Mouse (Mus musculus) lung, embryonic 16.5 days (tissue): ENCODE data around the gene Alox12b. TPM values are rescaled to one million over a fixed set of nuclear protein-coding genes. Genes with fewer than 3 reads are reported as not detected.

Source experiments
- ATAC-seq: fragments of 200-750 bp; cut with Nextera tagmentation; 2 replicates; pipeline ENCODE4 v1.8.0; 2017; ENCODE audit warnings: low read depth, mild to moderate bottlenecking, moderate library complexity
- H3K27ac ChIP-seq: fragments of 300-500 bp; sonication (generic); 2 replicates; pipeline ENCODE4 v1.5.1; 2014; ENCODE audit warnings: mild to moderate bottlenecking, control low read depth, low read length
- H3K27me3 ChIP-seq: fragments of 300-500 bp; sonication (generic); 2 replicates; pipeline ENCODE4 v1.6.1; 2014; ENCODE audit warnings: low read depth, low read length, mixed read lengths; ENCODE audit not compliant: control insufficient read depth, insufficient read depth
- H3K36me3 ChIP-seq: fragments of 300-500 bp; sonication (generic); 2 replicates; pipeline ENCODE4 v1.6.1; 2014; ENCODE audit warnings: low read length; ENCODE audit not compliant: control insufficient read depth, insufficient read depth
- H3K4me1 ChIP-seq: fragments of 300-500 bp; sonication (generic); replicated peaks from 2 replicates; pipeline ENCODE4 v1.6.1; 2014; ENCODE audit warnings: low read length, mixed read lengths; ENCODE audit not compliant: control insufficient read depth, insufficient read depth
- H3K4me2 ChIP-seq: fragments of 300-500 bp; sonication (generic); 2 replicates; pipeline ENCODE4 v1.6.1; 2014; ENCODE audit warnings: low read depth, low read length, control low read depth
- H3K4me3 ChIP-seq: fragments of 300-500 bp; sonication (generic); 2 replicates; pipeline ENCODE4 v1.5.1; 2014; ENCODE audit warnings: mild to moderate bottlenecking, low read length, control low read depth
- H3K9ac ChIP-seq: fragments of 300-500 bp; sonication (generic); 2 replicates; pipeline ENCODE4 v1.6.1; 2014; ENCODE audit warnings: low read length, control low read depth
- H3K9me3 ChIP-seq: fragments of 300-500 bp; sonication (generic); 2 replicates; pipeline ENCODE4 v1.6.1; 2016; ENCODE audit warnings: low read length; ENCODE audit not compliant: control insufficient read depth
- WGBS: fragments of 180-500 bp; shearing (Covaris S2); extraction: QIAGEN DNeasy Blood & Tissue Kit; methylation state at CpG from one replicate; pipeline ENCODE4 v1.1.7; 2014; 5-methylcytosine and 5-hydroxymethylcytosine counted together
- polyA plus RNA-seq: library from polyadenylated mRNA; unstranded; fragments of >200 nt; fragmentation: Nextera tagmentation; extraction: Ambion mirVana; gene quantifications from 2 replicates; pipeline ENCODE4 v1.2.1, GENCODE M21; 2015

The Alox12b gene
- polyA plus RNA-seq, 1 experiment from 2014 or later: not detected

DNA sequence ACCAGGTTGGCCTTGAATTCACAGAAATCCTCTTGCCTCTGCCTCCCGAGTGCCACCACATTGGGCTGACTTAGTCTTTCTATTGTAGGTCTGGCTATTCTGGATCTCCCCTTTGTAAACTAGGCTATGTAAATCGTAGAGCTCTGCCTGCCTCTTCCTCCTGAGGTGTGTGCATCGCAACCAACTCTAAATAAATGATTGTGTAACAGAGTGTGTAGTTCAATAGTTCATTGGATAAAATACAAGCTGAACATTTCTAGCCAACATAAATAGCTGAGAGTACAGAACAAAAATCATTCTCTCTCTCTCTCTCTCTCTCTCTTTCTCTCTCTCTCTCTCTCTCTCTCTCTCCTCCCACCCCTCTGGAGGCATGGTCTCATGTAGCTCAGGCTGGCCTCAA, 42.2 kb upstream of the Alox12b start:
- no peak for ATAC-seq
- Histone ChIP-seq H3K4me1 (peaks cover 17% of the 10 kb centered on the region), H3K27me3 (no peaks in the 10 kb centered on the region), H3K4me2 (no peak overlapping the region), H3K36me3 (peaks cover under 1% of the 10 kb centered on the region; the same call in 1 of the 2 replicates), H3K4me3 (no peak overlapping the region), H3K27ac (no peak overlapping the region), H3K9ac (no peak overlapping the region), H3K9me3 (no peaks in the 10 kb centered on the region)
- 74% methylated on average over 3 of the region's 3 CpGs for WGBS

DNA sequence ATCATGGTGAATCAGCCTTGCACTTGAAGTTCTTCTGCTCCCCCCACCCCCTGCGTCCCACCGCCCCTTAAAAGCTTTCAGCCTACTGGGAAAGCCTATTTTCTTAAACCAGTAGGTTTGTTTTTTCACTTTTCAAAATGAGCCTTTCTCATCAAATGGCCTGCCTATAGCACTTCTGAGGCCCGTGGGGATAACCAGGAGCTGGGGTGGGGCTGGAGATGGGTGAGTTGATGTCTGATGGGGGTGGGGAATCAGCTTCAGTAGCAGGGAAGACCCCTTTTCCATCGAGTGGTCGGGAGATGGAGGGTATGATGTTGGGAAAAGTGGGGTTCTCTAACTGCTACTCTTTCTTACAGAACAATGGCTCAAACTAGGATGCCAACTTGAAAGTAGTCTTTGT, 39.9 kb upstream of the Alox12b start:
- no peaks in the 10 kb centered on the region for H3K27me3 ChIP-seq
- H3K9ac ChIP-seq: no peak overlapping the region
- peaks cover 23% of the 10 kb centered on the region for H3K4me1 ChIP-seq
- H3K27ac ChIP-seq: no peak overlapping the region
- no peaks in the 10 kb centered on the region for H3K36me3 ChIP-seq
- WGBS: 50% methylated on average over 5 of the region's 5 CpGs
- H3K4me2 ChIP-seq: peak overlapping the region; percentile 92; the same call in 1 of the 2 replicates
- H3K9me3 ChIP-seq: no peaks in the 10 kb centered on the region
- ATAC-seq: no peak
- no peak overlapping the region for H3K4me3 ChIP-seq

DNA sequence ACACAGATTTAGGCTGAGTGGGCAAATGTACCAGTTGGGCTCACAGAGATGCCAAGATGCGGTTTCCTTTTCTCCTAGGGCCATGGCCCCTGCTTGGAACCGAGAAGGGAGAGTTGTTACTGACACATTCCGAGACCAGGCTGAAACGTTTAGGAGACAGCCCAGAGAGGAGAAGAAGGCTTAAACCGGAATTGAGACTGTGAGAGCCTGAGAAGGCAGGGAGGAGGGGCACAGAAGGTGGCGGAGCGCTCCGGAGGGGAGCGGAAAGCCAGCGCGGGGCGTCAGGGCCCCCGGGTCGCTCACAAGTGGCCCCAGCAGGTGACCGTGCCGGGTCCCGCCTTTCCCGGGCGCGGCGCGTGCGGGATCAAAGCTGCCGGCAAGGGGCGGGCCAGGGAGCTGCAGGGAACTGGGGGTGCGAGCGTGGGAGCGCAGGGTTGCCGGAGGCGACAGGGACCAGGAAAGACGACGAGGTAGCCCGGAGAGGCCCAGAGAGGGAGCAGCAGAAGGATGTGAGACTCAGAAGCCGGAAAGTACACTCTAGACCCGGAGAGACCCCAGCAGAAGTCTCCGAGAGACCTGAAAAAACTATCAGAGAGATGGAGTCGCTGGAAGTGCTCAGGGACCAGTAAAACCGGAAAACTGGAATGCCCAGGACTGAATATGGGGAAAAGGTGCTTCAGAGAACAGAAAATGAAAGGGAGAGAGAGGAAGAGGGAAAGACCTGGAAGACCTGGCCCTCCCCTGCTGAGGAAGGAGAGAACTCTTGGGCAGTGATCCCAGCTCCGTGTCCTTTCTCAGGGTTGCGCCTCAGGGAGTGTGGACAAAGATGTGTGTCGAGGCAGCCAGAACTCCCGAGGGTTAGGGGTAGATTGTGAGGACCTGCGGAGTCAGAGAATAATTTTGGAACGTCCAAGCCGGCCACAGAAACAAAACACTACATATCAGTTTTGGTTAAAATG, 38.8 kb upstream of the Alox12b start:
- Histone ChIP-seq H3K4me3 (peak overlapping the region; percentile 83), H3K27me3 (no peaks in the 10 kb centered on the region), H3K27ac (peak overlapping the region; percentile 90), H3K9ac (peak overlapping the region; percentile 81), H3K9me3 (no peaks in the 10 kb centered on the region), H3K4me1 (peaks cover 23% of the 10 kb centered on the region), H3K4me2 (peak overlapping the region; percentile 92), H3K36me3 (no peaks in the 10 kb centered on the region)
- ATAC-seq: peak; percentile 6; the same call in 1 of the 2 replicates
- under 1% methylated on average over 45 of the region's 45 CpGs for WGBS

GRCm38 (mm10) chr11:69118765-69119164, 38.0 kb upstream of the Alox12b start:
- H3K4me1 ChIP-seq: peaks cover 25% of the 10 kb centered on the region
- no peaks in the 10 kb centered on the region for H3K27me3 ChIP-seq
- 0 out of 2 replicates have a peak overlapping the region, but pooled peaks have one; percentile 5 for H3K9ac ChIP-seq
- WGBS: 2% methylated on average over 15 of the region's 15 CpGs
- H3K27ac ChIP-seq: no peak overlapping the region; the same call in 1 of the 2 replicates
- no peaks in the 10 kb centered on the region for H3K9me3 ChIP-seq
- H3K4me3 ChIP-seq: peak overlapping the region; percentile 83
- H3K4me2 ChIP-seq: peak overlapping the region; percentile 92
- H3K36me3 ChIP-seq: no peaks in the 10 kb centered on the region
- no peak for ATAC-seq

DNA sequence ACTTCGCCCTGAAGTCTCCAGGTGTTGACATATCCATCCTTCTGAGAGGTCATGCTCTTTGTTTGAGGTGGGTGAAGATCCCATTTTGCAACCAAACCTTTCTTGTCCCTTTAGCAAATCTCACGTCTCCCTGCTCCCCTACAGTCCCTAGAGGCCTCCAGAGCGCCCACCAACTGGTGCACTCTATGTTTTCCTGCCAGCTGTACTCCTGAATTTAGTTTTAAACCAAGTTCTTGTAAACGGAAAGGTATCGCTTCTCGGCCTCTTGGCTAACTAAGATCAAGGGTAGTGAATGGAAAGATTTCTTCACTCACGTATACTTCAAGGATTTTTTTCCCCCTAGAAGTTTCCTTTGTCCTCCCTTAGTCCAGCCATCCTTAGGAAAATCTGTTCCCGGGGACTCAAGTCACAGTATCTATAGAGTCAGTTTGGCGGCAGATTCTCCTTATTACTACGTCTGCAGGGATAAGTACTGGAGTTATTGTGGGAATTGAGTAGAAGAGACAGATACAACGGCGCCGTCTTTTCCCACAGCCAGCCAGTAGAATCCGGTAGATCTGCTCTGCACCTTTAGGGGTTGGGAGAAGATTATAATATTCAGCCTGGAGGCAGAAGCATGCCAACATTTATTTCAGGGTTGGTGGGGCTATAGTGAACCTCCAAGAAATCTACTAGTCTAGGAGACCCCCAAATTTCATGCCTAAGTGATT, 37.2 kb upstream of the Alox12b start:
- Histone ChIP-seq H3K4me2 (peak overlapping the region; percentile 95), H3K9ac (no peak overlapping the region), H3K9me3 (no peaks in the 10 kb centered on the region), H3K27ac (no peak overlapping the region), H3K4me3 (peak overlapping the region; percentile 68), H3K4me1 (peaks cover 25% of the 10 kb centered on the region), H3K27me3 (no peaks in the 10 kb centered on the region), H3K36me3 (no peaks in the 10 kb centered on the region)
- 37% methylated on average over 14 of the region's 14 CpGs for WGBS
- ATAC-seq: no peak

GRCm38 (mm10) chr11:69120221-69121000, 36.4 kb upstream of the Alox12b start, which contains the start of gene Hes7:
Gene Hes7 (plus strand): TSS chr11:69120404.
- H3K36me3 ChIP-seq: no peaks in the 10 kb centered on the region
- H3K9me3 ChIP-seq: no peaks in the 10 kb centered on the region
- WGBS: 2% methylated on average over 27 of the region's 27 CpGs
- H3K4me1 ChIP-seq: peaks cover 25% of the 10 kb centered on the region
- no peak for ATAC-seq
- peak within 1 kb of the TSS; percentile 81 for H3K9ac ChIP-seq
- H3K27me3 ChIP-seq: no peaks in the 10 kb centered on the region
- peak within 1 kb of the TSS; percentile 68 for H3K4me3 ChIP-seq
- H3K27ac ChIP-seq: no peak within 1 kb of the TSS
- H3K4me2 ChIP-seq: peak within 1 kb of the TSS; percentile 95

- Histone ChIP-seq H3K36me3 (no peaks in the 10 kb centered on the region), H3K27ac (peak overlapping the region; percentile 96; the same call in 1 of the 2 replicates), H3K4me2 (peak overlapping the region; percentile 95), H3K4me3 (peak overlapping the region; percentile 68), H3K9ac (peak overlapping the region; percentile 81), H3K27me3 (no peaks in the 10 kb centered on the region), H3K9me3 (no peaks in the 10 kb centered on the region), H3K4me1 (peaks cover 29% of the 10 kb centered on the region)
- no peak for ATAC-seq
- WGBS: under 1% methylated on average over 31 of the region's 33 CpGs
These were observed 35.6 kb upstream of the Alox12b start for GRCm38 (mm10) chr11:69121001-69121740.

DNA sequence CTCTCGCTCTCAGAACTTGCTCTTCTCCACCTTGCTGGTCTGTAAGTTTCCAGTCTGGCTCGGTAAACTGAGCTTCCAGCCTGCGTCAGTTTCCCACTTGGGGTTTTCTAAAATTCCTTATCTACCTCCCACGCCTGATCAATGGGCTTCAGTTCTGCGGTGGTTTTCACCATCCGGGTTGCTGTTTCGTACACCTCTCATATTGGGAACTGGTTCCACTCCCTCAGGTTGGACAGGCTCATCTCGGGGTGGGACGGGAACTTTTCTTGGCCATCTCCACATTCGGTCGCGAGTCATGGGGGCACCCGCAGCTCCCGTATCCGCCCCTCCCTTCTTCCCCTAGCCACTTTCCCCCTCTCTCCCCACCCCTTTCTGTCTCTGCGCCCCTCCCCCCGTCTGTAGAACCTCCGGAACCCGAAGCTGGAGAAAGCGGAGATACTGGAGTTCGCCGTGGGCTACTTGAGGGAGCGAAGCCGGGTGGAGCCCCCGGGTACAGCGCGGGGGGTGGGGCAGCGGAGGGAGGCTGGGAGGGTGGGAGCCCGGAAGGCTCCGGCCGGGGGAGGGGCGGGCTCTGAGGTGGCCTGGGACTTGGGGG, 35.0 kb upstream of the Alox12b start:
- Histone ChIP-seq H3K4me3 (peak overlapping the region; percentile 68), H3K4me2 (peak overlapping the region; percentile 95), H3K27me3 (no peaks in the 10 kb centered on the region), H3K4me1 (peaks cover 34% of the 10 kb centered on the region), H3K9me3 (no peaks in the 10 kb centered on the region), H3K9ac (peak overlapping the region; percentile 81), H3K36me3 (no peaks in the 10 kb centered on the region), H3K27ac (peak overlapping the region; percentile 96)
- peak; percentile 37; the same call in 1 of the 2 replicates for ATAC-seq
- WGBS: under 1% methylated on average over 28 of the region's 32 CpGs
